Mouse (Mus musculus): ENCODE results near the gene Ndufa13. TPM values are rescaled to one million over a fixed set of nuclear protein-coding genes. Genes with fewer than 3 reads are reported as not detected.

Ndufa13 gene
- polyA plus RNA-seq, 1 experiment: 90.6 TPM

DNA sequence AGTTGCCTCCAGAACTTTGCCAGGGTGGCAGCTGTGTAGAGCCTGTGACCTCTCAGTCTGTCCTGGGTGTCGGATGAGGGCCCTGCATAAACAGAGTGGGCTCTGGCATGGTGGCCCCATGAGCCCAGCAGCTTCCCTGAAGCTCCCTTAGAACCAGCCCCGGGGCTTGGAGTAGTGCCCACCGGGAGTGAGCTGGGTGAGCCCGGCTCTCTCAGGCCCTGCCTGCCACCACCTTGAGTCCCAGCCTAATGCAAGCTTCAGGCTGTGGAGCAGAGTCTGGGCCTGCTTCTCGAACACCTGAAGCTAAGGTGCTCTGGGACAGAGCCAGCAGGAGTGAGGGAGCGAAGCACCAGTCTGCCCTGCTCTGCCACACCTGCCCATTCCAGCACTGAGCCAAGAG lies 31.5 kb downstream of the Ndufa13 start:
- no peak for TF ChIP-seq CTCF (IDR thresholded peaks at IDR 0.05; ENCODE audit: low read depth, low read length)
- TF ChIP-seq POLR2A (IDR thresholded peaks at IDR 0.05; ENCODE audit: borderline replicate concordance, low read depth, low read length): no peak

DNA sequence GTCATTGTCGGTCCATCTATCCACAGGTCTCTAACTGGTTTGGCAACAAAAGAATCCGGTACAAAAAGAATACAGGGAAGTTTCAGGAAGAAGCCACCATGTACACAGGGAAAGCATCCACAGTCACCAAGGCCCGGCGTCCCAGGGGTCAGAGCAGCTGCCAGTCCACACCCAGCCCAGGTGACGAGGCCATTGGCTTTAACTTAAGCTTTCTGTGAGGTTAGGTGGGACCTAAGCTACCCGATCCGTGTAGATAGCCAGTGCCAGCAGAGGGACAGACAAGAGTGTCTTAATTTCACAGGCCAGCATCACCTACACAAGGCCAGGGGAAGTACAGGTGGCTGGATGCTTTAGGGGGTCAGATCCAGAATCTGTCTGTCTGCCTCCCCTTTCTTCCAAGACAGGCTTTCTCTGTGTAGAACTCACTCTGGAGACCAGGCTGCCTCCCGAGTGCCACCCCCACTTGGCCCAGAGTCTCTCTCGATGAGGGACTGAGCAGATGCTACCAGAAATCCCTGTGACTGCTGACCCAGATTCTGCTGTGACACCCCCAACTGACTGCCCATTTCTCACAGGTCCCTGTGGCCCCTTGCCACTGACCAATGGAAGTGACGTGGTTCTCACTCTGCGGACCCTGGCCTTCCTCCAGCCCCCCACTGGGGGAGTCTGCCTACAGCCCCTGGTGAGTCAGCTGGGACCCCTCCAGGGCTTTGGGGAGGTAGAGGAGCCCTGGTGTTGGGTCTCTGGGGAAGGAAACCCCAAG lies 32.2 kb downstream of the Ndufa13 start:
- Histone ChIP-seq H3K4me3 (ENCODE audit: insufficient read depth, low read length) (no peak overlapping the region), H3K4me1 (ENCODE audit: control insufficient read depth, insufficient read depth, low read length) (no peaks in the 10 kb centered on the region), H3K27ac (ENCODE audit: insufficient read depth, low read depth, low read length) (no peak overlapping the region)
- no peak for TF ChIP-seq POLR2A (IDR thresholded peaks at IDR 0.05; ENCODE audit: borderline replicate concordance, low read depth, low read length)
- no peak for TF ChIP-seq CTCF (IDR thresholded peaks at IDR 0.05; ENCODE audit: low read depth, low read length)

More for the DNA sequence above, 31.5 kb downstream of the Ndufa13 start:
- Histone ChIP-seq H3K4me3 (ENCODE audit: insufficient read depth, low read length) (no peak overlapping the region), H3K27ac (ENCODE audit: insufficient read depth, low read depth, low read length) (no peak overlapping the region), H3K4me1 (ENCODE audit: control insufficient read depth, insufficient read depth, low read length) (no peaks in the 10 kb centered on the region)

DNA sequence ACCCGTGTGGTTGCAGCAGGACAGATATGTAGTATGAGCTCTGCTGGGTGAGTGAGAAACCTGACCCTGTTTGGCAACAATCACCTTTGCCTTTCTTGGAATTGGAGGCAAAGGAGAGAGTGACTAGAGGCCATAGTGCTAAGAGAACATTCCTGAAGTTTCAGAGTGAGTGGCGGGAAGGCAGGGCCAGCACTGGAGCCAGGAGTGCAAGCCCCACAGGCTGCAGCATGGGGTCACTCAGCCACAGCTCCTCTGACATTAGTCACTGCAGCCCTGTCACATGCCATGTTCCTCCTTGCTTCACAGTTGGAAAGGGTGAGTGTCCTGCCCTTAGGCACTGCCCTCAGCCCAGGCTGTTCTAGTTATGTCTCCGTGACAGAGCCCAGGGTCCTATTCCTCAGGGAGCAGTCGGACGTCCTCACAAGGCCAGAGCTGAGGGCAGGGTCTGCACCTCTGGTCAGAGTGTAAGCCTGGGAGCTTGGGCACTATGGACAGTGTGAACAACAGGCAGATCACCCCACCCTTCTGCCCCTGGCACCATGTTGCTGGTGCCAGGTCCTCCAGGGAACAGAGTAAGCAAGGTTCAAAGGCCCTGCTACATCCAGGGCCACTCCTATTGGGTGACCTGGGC lies 34.5 kb downstream of the Ndufa13 start:
- Histone ChIP-seq H3K27ac (ENCODE audit: insufficient read depth, low read depth, low read length) (no peak overlapping the region), H3K4me3 (ENCODE audit: insufficient read depth, low read length) (no peak overlapping the region)
- TF ChIP-seq POLR2A (IDR thresholded peaks at IDR 0.05; ENCODE audit: borderline replicate concordance, low read depth, low read length): no peak
- TF ChIP-seq CTCF (IDR thresholded peaks at IDR 0.05; ENCODE audit: low read depth, low read length): no peak

DNA sequence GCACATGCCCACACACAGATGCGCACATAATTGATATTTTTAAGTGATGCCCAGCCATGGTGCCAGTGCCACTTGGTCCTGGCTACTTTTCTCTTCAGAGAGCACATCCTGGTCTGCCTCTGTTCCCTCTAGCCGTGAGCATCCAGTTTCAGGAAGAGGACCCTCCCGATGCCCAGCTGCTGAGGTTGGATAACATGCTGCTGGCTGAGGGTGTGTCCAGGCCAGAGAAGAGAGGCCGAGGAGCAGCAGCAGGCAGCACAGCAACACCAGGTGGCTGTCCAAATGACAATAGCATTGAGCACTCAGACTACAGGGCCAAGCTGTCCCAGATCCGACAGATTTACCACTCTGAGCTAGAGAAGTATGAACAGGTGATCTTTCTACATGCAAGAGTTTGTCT lies 38.2 kb downstream of the Ndufa13 start:
- Histone ChIP-seq H3K4me1 (ENCODE audit: control insufficient read depth, insufficient read depth, low read length) (peaks cover 3% of the 10 kb centered on the region; the same call in 1 of the 2 replicates), H3K27ac (ENCODE audit: insufficient read depth, low read depth, low read length) (no peak overlapping the region), H3K4me3 (ENCODE audit: insufficient read depth, low read length) (no peak overlapping the region)
- TF ChIP-seq POLR2A (IDR thresholded peaks at IDR 0.05; ENCODE audit: borderline replicate concordance, low read depth, low read length): no peak
- no peak for TF ChIP-seq CTCF (IDR thresholded peaks at IDR 0.05; ENCODE audit: low read depth, low read length)

More for the DNA sequence above, 34.5 kb downstream of the Ndufa13 start:
- H3K4me1 ChIP-seq (ENCODE audit: control insufficient read depth, insufficient read depth, low read length): no peaks in the 10 kb centered on the region

DNA sequence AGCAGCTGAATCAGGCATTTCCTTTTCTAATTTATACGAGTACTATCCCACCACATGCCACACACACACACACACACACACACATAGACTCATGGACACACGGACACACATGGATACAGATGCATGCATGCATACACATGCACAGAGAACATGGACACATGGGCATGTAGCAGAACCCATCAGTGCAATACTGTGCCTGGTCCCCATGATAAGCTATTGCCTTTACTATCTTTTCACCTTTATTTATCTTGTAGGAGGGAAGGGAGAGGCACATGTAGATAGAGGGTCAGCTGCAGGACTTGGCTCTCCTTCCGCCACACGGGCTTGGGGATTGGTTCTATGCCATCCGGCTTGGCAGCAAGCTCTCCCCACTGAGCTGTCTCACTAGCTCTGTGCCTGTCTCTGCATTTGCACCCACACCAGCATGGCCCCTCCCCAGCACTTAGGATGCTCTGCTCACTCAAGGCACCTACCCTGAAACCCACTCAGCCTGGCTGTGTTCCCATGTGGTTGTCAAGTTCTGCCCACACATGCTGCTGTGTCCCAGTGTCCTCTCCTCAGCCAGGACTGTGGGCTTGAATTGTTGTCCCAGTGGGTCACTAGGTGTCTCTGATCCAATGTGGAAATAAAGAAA lies 38.9 kb downstream of the Ndufa13 start:
- TF ChIP-seq POLR2A (IDR thresholded peaks at IDR 0.05; ENCODE audit: borderline replicate concordance, low read depth, low read length): no peak
- no peak for TF ChIP-seq CTCF (IDR thresholded peaks at IDR 0.05; ENCODE audit: low read depth, low read length)
- Histone ChIP-seq H3K27ac (ENCODE audit: insufficient read depth, low read depth, low read length) (no peak overlapping the region), H3K4me3 (ENCODE audit: insufficient read depth, low read length) (no peak overlapping the region), H3K4me1 (ENCODE audit: control insufficient read depth, insufficient read depth, low read length) (peaks cover 3% of the 10 kb centered on the region; the same call in 1 of the 2 replicates)

DNA sequence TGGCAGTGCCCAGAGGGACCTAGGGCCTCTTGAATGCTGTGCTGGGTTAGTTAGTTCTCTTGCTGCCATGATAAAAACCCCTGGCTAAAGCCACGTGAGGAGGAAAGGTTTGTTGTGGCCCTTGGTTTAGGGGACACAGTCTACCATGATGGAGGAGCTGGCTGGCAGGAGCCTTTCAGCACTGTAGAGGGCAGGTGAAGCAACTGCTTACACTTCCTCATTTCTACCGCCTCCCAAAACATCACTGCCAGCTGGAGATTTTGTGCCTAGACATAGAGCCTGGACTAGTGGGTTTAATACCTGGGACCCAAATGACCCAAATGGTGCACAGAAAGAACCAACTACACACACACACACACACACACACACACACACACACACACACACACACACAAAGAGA lies 41.1 kb downstream of the Ndufa13 start:
- TF ChIP-seq CTCF (IDR thresholded peaks at IDR 0.05; ENCODE audit: low read depth, low read length) (no peak), POLR2A (IDR thresholded peaks at IDR 0.05; ENCODE audit: borderline replicate concordance, low read depth, low read length) (no peak)
- Histone ChIP-seq H3K4me3 (ENCODE audit: insufficient read depth, low read length) (no peak overlapping the region), H3K4me1 (ENCODE audit: control insufficient read depth, insufficient read depth, low read length) (peaks cover 3% of the 10 kb centered on the region; the same call in 1 of the 2 replicates), H3K27ac (ENCODE audit: insufficient read depth, low read depth, low read length) (no peak overlapping the region)

DNA sequence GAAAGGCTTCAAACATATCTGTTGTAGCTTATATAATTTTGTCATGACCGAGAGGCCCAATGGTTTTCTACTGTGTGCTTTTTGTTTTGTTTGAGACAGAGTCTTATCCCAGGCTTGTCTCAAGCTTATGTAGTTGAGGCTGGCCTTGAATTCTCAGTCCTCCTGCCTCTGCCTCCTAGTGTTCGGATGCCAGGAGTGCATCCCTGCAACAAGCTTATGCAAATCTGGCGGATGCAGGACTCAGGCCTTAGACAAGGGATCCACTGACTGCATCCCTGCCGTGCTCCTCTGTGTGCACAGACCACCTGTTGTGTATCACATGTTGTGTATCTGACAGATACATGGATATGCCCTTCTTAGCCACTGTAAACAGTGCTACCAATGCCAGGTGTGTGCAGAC lies 41.6 kb downstream of the Ndufa13 start:
- Histone ChIP-seq H3K27ac (ENCODE audit: insufficient read depth, low read depth, low read length) (no peak overlapping the region), H3K4me3 (ENCODE audit: insufficient read depth, low read length) (no peak overlapping the region), H3K4me1 (ENCODE audit: control insufficient read depth, insufficient read depth, low read length) (peaks cover 3% of the 10 kb centered on the region; the same call in 1 of the 2 replicates)
- TF ChIP-seq CTCF (IDR thresholded peaks at IDR 0.05; ENCODE audit: low read depth, low read length) (no peak), POLR2A (IDR thresholded peaks at IDR 0.05; ENCODE audit: borderline replicate concordance, low read depth, low read length) (no peak)

DNA sequence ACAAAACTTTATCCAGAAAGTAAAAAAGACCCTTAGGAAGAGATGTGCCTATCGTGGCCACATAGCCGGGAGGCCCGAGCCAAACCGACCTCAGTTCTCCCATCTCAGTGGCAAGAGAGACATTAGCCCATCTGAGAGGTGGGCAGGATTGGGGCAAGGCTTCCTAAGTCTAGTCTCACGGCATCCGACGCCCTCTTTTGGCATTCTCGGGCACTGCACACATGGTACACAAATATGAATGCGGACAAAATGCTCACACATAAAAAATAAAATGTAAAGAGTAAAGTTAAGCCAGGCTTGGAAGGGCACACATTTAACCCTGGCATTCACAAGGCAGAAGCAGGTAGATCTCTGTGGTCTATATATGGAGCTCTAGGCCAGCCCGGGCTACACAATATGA lies 48.5 kb downstream of the Ndufa13 start:
- no peak overlapping the region for H3K4me3 ChIP-seq (ENCODE audit: insufficient read depth, low read length)
- H3K4me1 ChIP-seq (ENCODE audit: control insufficient read depth, insufficient read depth, low read length): peaks cover 14% of the 10 kb centered on the region
- no peak overlapping the region for H3K27ac ChIP-seq (ENCODE audit: insufficient read depth, low read depth, low read length)
- no peak for TF ChIP-seq POLR2A (IDR thresholded peaks at IDR 0.05; ENCODE audit: borderline replicate concordance, low read depth, low read length)
- no peak for TF ChIP-seq CTCF (IDR thresholded peaks at IDR 0.05; ENCODE audit: low read depth, low read length)

DNA sequence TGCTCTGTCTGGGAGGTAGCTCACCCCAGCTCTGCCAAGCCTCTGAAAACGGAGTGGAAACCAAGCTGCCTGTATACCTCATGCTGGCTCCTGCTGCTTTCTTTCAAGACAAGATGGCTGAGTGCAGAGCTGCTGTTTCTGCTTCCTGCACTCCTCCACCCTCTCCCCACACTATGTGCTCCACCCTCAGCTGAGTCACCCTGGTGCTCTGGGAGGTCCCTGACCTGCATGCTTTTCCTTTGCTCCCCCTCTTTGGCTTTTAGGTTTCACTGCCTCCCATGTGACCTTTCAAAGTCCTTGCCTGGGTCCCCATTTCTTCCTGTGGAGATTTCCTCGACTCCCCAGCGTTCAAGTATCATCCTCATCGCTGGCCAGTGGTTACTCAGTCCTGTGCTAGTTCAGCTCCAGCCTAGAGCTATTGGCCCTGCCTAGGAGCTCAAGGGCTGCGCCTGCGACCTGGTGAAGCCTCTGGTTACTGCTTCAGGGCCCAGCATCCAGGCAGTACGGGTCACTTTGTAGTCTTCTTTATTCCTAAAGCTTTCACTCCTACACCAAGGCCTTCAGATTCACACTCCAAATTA lies 51.3 kb downstream of the Ndufa13 start:
- TF ChIP-seq POLR2A (IDR thresholded peaks at IDR 0.05; ENCODE audit: borderline replicate concordance, low read depth, low read length) (no peak), CTCF (IDR thresholded peaks at IDR 0.05; ENCODE audit: low read depth, low read length) (no peak)
- Histone ChIP-seq H3K27ac (ENCODE audit: insufficient read depth, low read depth, low read length) (peak overlapping the region; percentile 26; the same call in 1 of the 2 replicates), H3K4me1 (ENCODE audit: control insufficient read depth, insufficient read depth, low read length) (peaks cover 28% of the 10 kb centered on the region), H3K4me3 (ENCODE audit: insufficient read depth, low read length) (no peak overlapping the region)
